Mouse (Mus musculus) C2C12 (cell line): Measurements from ENCODE around the gene Arhgef6. TPM values are rescaled to one million over a fixed set of nuclear protein-coding genes. Genes with fewer than 3 reads are reported as not detected.

Experiments used
- H3K27me3 ChIP-seq: one replicate; pipeline ENCODE4 v1.6.1; 2011; ENCODE audit not compliant: control insufficient read depth, insufficient read depth, insufficient read length
- H3K36me3 ChIP-seq: one replicate; pipeline ENCODE4 v1.6.1; 2011; ENCODE audit not compliant: control insufficient read depth, insufficient read depth
- H3K4me3 ChIP-seq: one replicate; pipeline ENCODE4 v1.5.1; 2011; ENCODE audit warnings: mild to moderate bottlenecking, control low read depth; ENCODE audit not compliant: poor library complexity, insufficient read depth, severe bottlenecking
- H3K79me2 ChIP-seq: one replicate; pipeline ENCODE4 v1.6.1; 2011; ENCODE audit not compliant: control insufficient read depth, insufficient read depth
- H3K79me3 ChIP-seq: one replicate; pipeline ENCODE4 v1.6.1; 2011; ENCODE audit warnings: low read depth, control low read depth
- H3ac ChIP-seq: one replicate; pipeline ENCODE3; 2011; ENCODE audit warnings: low read depth; ENCODE audit not compliant: control insufficient read depth, insufficient read length
- CEBPB ChIP-seq: IDR thresholded peaks from one replicate; pipeline ENCODE4 v1.6.1; 2011; ENCODE audit warnings: low read depth, mild to moderate bottlenecking, control low read depth, moderate library complexity
- CTCF ChIP-seq: IDR thresholded peaks from one replicate; pipeline ENCODE4 v1.5.1; 2011; ENCODE audit not compliant: control insufficient read depth, insufficient read depth, insufficient read length
- FOSL1 ChIP-seq: IDR thresholded peaks from one replicate; pipeline ENCODE4 v1.8.0; 2011; ENCODE audit warnings: mild to moderate bottlenecking, low read length; ENCODE audit not compliant: poor library complexity, insufficient read depth, severe bottlenecking
- MAX ChIP-seq: IDR thresholded peaks from one replicate; pipeline ENCODE4 v1.6.1; 2011; ENCODE audit warnings: mild to moderate bottlenecking, control low read depth
- MYOD1 ChIP-seq: IDR thresholded peaks from one replicate; pipeline ENCODE4 v1.6.1; 2011; ENCODE audit warnings: low read depth; ENCODE audit not compliant: control insufficient read depth, insufficient read length
- MYOG ChIP-seq: IDR thresholded peaks from one replicate; pipeline ENCODE4 v1.6.1; 2011; ENCODE audit not compliant: control insufficient read depth, insufficient read length; ENCODE audit errors: extremely low read depth
- USF1 ChIP-seq: IDR thresholded peaks from one replicate; pipeline ENCODE4 v1.6.1; 2011; ENCODE audit warnings: low read depth, mild to moderate bottlenecking, control low read depth, moderate library complexity
- long read RNA-seq, 2 experiments: library from polyadenylated mRNA; unstranded; transcript quantifications; one replicate each; pipeline ENCODE4 v2.0.0; 2019 to 2020
- polyA plus RNA-seq: library from polyadenylated mRNA; unstranded; fragments of >200 nt; fragmentation: generic; extraction: Trizol; gene quantifications from one replicate; pipeline ENCODE4 v1.2.1, GENCODE M21; 2012; ENCODE audit warnings: missing spikeins

The Arhgef6 gene
- polyA plus RNA-seq: 1.3 TPM
- long read RNA-seq, experiment 1: 0 reads
- long read RNA-seq, experiment 2: 0 reads

GRCm38 (mm10) chrX:57338371-57339211 is at the start of gene Arhgef6:
Arhgef6 (minus strand) TSS chrX:57338729.
- no peaks in the 10 kb centered on the region for H3K79me2 ChIP-seq
- H3K27me3 ChIP-seq: no peaks in the 10 kb centered on the region
- no peak within 1 kb of the TSS for H3K4me3 ChIP-seq
- no peaks in the 10 kb centered on the region for H3K79me3 ChIP-seq
- H3K36me3 ChIP-seq: no peaks in the 10 kb centered on the region
- no peak within 1 kb of the TSS for H3ac ChIP-seq
- no peak for TF ChIP-seq USF1
- TF ChIP-seq MAX: no peak
- no peak for TF ChIP-seq CEBPB
- no peak for TF ChIP-seq MYOD1
- TF ChIP-seq CTCF: no peak
- no peak for TF ChIP-seq MYOG
- TF ChIP-seq FOSL1: no peak

- TF ChIP-seq CEBPB (no peak), MYOG (no peak), CTCF (no peak), FOSL1 (no peak), MYOD1 (no peak), MAX (no peak), USF1 (no peak)
- Histone ChIP-seq H3ac (no peak overlapping the region), H3K36me3 (peaks cover 38% of the 10 kb centered on the region), H3K79me3 (no peaks in the 10 kb centered on the region), H3K4me3 (no peak overlapping the region), H3K27me3 (no peaks in the 10 kb centered on the region), H3K79me2 (no peaks in the 10 kb centered on the region)
These were observed 42.4 kb upstream of the Arhgef6 start for GRCm38 (mm10) chrX:57380915-57381314.

GRCm38 (mm10) chrX:57378579-57378978 is 40.0 kb upstream of the Arhgef6 start:
- Histone ChIP-seq H3K79me3 (no peaks in the 10 kb centered on the region), H3K4me3 (no peak overlapping the region), H3K79me2 (no peaks in the 10 kb centered on the region), H3K36me3 (peaks cover 17% of the 10 kb centered on the region), H3ac (no peak overlapping the region), H3K27me3 (no peaks in the 10 kb centered on the region)
- TF ChIP-seq CTCF (no peak), CEBPB (no peak), MAX (no peak), MYOG (no peak), USF1 (no peak), MYOD1 (no peak), FOSL1 (no peak)

DNA sequence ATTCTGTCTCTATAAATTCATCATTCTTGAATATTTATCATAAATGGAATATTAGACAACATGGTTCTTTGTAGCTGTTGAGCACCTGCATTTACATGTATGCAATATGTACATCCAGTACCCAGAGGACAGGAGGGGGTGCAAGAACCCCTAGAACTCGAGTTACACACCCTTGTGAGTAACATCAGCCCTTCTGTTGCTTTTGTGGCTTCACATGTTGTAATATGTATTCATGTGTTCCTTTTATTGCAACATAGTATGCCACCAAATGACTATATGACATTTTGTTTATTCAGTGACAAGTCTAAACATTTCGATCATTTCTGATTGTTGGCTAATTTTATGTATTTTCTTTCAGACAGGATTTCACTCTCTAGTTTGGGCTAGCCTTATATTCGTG is 38.6 kb upstream of the Arhgef6 start:
- H3K27me3 ChIP-seq: no peaks in the 10 kb centered on the region
- no peak overlapping the region for H3ac ChIP-seq
- H3K79me2 ChIP-seq: no peaks in the 10 kb centered on the region
- no peak for TF ChIP-seq CTCF
- no peak for TF ChIP-seq MAX
- no peak for TF ChIP-seq USF1
- TF ChIP-seq FOSL1: no peak
- TF ChIP-seq CEBPB: no peak
- TF ChIP-seq MYOG: no peak
- no peak for TF ChIP-seq MYOD1
- no peaks in the 10 kb centered on the region for H3K79me3 ChIP-seq
- peaks cover 8% of the 10 kb centered on the region for H3K36me3 ChIP-seq
- H3K4me3 ChIP-seq: no peak overlapping the region

DNA sequence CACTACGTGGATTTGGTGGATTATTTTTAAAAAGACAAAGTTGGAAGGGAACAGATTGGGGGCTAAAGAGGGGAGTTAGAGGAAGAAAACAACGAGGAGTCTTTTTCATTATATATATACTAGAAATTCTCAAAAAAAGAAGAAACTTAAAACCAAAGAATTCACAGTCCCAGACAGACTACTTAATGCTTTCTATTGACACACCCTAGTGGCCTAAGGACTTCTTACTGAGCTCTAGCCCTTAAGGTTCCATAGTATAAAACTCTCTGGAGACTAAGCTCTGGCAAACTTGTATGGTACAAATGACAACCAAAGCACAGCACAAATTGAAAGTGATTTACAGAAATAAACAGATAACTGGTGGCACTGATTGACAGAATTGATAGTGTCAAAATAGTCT is 35.5 kb upstream of the Arhgef6 start:
- Histone ChIP-seq H3K27me3 (no peaks in the 10 kb centered on the region), H3ac (no peak overlapping the region), H3K79me2 (no peaks in the 10 kb centered on the region), H3K79me3 (no peaks in the 10 kb centered on the region), H3K4me3 (no peak overlapping the region), H3K36me3 (peaks cover 6% of the 10 kb centered on the region)
- TF ChIP-seq CTCF: no peak
- TF ChIP-seq MYOG: no peak
- no peak for TF ChIP-seq MYOD1
- no peak for TF ChIP-seq MAX
- no peak for TF ChIP-seq CEBPB
- TF ChIP-seq USF1: no peak
- no peak for TF ChIP-seq FOSL1

GRCm38 (mm10) chrX:57373543-57373942 is 35.0 kb upstream of the Arhgef6 start:
- Histone ChIP-seq H3K79me3 (no peaks in the 10 kb centered on the region), H3K36me3 (peaks cover 6% of the 10 kb centered on the region), H3ac (no peak overlapping the region), H3K4me3 (no peak overlapping the region), H3K27me3 (no peaks in the 10 kb centered on the region), H3K79me2 (no peaks in the 10 kb centered on the region)
- TF ChIP-seq MYOD1 (no peak), CEBPB (no peak), MYOG (no peak), USF1 (no peak), CTCF (no peak), MAX (no peak), FOSL1 (no peak)
